Mouse (Mus musculus) right cerebral cortex, adult 18-20 months (tissue): Measurements from ENCODE around the gene Nap1l2.
"Not testable (repeated sequence)": the region's sequence is repeated elsewhere in the genome, so short reads cannot be mapped to it uniquely, and the experiment has no call there.

Experiments
- DNase-seq: peaks from one replicate; pipeline ENCODE4 v3.0.0; 2022; ENCODE audit warnings: mixed read lengths

Nap1l2 gene

DNA sequence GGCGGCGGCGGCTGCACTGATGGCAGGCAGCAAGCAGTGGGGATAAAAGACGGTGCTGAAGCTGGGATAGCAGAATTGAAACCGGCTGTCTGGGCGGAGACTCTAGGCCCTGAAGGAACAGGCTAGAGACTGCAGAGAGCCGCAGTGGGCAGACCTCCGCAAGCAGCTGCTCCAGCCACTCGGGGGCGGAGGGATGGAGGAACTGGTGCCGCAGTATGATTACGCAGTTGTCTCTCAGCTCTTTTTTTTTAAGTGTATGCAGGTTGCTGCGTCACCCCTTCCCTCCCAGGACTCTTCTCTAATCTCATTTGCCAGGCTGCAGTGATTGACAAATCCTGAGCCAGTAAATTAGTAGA lies at the start of gene Nap1l2:
Nap1l2 (minus strand) TSS at position 210 of the 356 bp plus-strand sequence.
- DNase-seq, result peak; percentile 87

DNA sequence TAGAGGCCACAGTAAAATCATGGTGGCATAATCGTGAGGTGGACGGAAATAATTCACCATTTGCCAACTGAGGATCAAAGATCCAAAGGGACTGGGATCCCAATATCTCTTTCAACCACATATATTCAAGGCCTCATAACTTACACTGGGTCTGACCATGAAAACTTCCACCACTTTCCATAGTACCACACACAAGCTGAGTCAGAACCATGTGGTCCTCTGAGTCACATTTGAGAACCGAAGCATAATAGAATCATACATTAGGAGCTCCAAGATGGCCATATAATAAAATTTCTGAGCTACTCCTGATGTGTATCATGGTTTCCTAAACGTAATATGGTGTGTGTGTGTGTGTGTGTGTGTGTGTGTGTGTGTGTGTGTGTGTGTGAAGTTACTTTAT lies 28.8 kb upstream of the Nap1l2 start:
- no peak for DNase-seq

DNA sequence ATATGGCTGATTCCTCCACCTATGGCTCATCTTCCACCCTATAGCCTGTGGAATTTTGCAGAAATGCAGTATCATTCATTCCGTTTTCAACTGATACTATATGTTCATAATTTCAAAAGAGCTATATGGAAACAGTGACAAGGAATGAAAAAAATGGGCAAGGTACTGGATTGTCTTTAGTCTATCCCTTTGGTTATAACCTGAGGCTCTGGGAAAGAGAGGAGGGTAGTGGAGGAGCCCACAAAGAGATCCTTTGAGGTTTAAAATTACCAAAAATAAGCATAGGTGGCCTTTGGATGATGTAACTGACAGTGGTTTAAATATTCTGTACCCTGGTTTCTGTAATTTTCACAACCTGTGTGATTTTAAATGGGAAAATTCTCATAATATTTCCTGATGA lies 389 bp upstream of the Nap1l2 start:
- DNase-seq, result no peak

DNA sequence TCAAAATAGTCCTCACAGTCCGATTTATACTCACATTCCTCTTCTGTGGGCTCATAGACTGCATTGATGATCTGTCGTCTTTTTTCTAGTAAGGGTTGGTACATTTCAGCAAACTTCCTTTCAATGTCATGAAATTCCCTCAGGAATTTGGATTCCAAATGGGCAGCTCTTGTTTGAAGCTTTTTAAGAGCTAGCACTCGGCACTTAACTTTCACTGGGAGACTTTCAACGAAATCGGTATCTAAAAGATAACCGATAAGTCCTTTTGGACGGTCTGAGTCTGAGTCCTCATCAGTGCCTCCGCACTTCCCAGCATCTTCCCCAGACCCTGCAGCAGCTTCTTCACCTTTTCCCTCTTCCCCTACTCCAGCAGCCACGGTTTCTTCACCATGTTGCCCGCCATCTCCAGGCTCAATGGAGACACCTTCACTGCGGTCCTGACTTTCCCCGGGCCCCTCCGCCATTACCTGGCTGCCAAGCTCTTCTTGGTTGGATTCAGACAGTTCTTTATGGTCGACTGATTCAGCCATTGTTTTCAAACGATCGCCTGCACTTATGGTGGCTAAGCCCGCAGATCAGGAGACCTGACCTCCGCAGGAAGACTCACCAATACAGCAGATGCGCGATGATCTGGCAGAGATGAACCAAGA lies 534 bp downstream of the Nap1l2 start:
- peak; percentile 7 for DNase-seq

DNA sequence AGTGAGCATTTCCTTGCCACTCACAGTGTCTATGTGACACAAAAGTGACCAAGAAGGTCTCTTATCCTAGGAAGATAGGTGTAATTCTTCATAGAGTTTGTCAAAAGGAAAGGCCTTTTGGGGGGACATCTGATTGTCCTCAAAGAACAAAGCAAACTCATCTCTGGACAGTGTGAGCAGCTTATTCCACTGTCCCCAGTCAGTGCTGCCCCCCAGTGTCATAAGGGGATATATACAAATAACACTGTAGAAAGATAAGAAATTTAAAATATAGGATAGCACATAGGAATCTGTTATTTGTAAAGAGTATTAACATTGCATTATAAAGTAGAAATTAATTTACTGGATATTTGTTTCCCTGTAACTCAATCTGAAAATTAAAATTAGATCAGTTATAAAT lies 2.9 kb downstream of the Nap1l2 start:
- peak; percentile 11 for DNase-seq

DNA sequence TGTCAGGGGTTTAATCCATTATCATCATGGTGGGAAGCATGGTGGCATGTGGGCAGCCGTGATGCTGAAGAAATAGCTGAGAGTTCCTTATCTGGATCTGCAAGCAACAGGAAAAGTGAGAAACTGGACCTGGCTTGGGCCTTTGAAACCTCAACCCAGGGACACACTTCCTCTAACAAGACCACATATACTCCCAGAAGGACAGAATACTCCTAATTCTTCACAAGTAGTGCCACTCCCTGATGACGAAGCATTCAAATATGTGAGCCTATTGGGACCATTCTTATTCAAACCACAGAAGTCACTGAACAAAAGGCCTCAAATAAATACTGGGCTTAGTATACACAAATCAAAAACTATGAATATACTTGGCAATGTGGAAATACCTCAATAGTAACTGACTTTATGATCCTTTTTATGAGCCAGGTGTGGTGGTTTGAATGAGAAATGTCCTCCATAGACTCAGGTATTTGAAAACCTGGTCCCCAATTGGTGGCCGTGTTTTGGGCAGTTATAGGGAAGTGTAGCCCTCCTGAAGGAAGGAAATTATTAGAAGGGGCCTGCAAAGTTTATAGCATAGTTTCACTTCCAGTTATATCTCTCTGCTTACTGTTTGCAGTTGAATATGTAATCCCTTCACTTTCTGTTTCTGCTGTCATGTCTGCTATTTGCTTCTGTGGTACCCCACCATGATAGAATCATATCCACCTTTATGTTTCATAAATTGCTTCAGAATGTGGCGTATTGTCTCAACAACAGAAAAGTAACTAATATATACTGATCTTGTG lies 6.5 kb downstream of the Nap1l2 start:
- DNase-seq, result no peak

DNA sequence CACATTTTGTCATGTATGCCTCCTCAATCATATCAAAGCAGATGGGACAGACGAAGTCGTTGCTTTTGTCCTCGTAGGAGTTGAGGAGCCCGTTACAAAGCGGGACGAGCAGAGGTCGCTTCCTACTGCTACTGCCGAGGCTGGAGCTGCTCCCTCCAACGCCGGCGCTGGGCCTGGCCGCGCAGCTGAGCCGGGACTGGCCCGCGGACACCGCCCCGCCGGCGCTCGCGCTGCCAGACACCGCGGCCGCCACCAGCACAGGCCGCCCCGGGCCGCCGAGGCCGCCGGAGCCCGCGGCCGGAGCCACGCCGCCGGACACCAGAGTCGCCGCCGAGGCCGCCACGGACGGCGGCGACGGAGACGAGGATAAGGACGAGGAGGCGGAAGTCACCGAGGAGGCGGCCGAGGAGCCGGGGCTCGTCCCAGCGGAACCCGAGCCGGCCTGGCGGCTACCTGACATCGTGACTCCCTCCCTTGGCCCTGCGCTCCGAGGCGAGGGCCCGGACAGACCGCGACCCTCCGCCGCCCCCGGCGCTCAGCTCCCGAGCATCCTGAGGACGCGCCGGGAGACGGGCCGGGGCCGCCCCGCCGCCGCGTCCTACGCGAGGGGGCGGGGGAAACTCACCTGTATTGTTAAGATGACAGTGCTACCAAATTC lies 21.4 kb downstream of the Nap1l2 start:
- DNase-seq, result not testable (repeated sequence)

DNA sequence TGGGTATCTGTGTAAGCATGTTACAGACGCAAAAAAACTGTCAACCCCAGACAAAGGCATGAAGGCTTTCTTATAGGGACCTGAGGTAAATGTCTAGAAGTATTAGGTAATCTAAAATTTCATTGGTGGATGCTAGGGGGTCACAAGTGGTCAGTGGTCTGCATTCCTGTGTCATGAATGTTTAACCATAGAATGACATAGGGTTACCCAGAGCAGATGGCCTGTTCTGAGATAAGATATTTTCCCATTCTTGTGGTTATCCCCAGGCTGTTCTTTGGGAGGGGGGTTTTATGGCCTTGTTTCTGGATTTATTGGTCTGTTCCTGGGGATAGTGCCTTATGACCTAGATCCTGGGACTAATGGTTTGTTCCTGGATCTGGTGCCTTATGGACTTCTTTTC lies 30.3 kb downstream of the Nap1l2 start:
- no peak for DNase-seq

DNA sequence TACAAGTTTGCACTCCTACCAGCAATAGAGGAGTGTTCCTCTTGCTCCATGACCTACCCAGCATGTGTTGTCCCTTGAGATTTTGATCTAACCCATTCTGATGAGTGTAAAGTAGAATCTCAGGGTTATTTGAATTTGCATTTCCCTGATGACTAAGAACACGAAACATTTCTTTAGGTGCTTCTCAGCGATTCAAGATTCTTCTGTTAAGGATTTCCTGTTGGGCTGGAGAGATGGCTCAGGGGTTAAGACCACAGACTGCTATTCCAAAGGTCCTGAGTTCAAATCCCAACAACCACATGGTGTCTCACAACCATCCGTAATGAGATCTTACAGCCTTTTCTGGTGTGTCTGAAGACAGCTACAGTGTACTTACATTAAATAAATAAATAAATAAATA lies 47.9 kb downstream of the Nap1l2 start:
- DNase-seq, result no peak
